Mouse (Mus musculus): ENCODE measurements around the gene Exosc10.

DNA sequence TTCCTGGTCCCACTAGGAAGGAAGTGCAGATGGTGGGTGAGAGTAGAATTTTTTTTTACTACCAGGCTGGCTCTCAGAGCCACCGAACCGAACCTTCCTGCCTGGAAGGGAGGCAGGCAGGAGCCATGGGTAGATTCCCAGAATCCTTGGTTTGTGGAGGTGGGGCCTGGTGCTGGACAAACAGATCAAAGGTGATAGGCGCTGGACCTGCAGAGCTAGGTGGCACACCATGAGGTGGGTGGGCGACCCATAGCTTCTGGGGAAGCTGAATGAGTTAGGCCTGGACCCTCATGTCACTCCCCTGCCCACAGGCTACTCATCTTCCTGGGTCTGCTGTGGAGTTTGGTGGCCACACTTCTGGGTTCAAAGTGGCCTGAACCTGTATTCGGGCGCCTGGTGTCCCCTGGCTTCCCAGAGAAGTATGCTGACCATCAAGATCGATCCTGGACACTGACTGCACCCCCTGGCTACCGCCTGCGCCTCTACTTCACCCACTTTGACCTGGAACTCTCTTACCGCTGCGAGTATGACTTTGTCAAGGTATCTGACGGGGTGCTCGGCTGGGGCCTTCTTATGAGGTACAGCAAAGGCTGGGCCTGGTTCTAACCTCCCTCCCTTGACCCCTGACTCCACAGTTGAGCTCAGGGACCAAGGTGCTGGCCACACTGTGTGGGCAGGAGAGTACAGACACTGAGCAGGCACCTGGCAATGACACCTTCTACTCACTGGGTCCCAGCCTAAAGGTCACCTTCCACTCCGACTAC, 44.3 kb downstream of the Exosc10 start, which contains the start of gene Masp2:
- TF ChIP-seq CTCF (IDR thresholded peaks at IDR 0.05; ENCODE audit: low read depth) (no peak), EP300 (IDR thresholded peaks at IDR 0.05; ENCODE audit: low read depth) (no peak)

Data from liver, embryonic 14.5 days (tissue).